Mouse (Mus musculus): Measurements from ENCODE around the gene 1110032F04Rik. TPM values are rescaled to one million over a fixed set of nuclear protein-coding genes. Genes with fewer than 3 reads are reported as not detected.

1110032F04Rik gene
- total and polyA plus RNA-seq, 2 experiments from 2014 or later: 2.1 to 3.7 TPM

GRCm38 (mm10) chr3:68825151-68825550 is 44.2 kb upstream of the 1110032F04Rik start:
- Histone ChIP-seq H3K27me3 (ENCODE audit: control insufficient read depth, insufficient read depth, low read length) (no peaks in the 10 kb centered on the region), H3K27ac (ENCODE audit: low read depth) (no peak overlapping the region), H3K4me3 (ENCODE audit: low read depth, low read length) (no peak overlapping the region), H3K4me2 (ENCODE audit: low read depth, low read length) (no peak overlapping the region), H3K9me3 (replicated peaks; ENCODE audit: control insufficient read depth, low read length) (no peaks in the 10 kb centered on the region), H3K9ac (replicated peaks; ENCODE audit: low read depth, low read length) (no peak overlapping the region), H3K4me1 (ENCODE audit: control insufficient read depth, insufficient read depth) (no peaks in the 10 kb centered on the region), H3K36me3 (replicated peaks; ENCODE audit: control insufficient read depth, insufficient read depth, low read length) (no peaks in the 10 kb centered on the region)
- WGBS: 75% methylated on average over 8 of the region's 8 CpGs
- TF ChIP-seq EP300 (IDR thresholded peaks at IDR 0.05; ENCODE audit: low read depth) (no peak), CTCF (IDR thresholded peaks at IDR 0.05; ENCODE audit: low read depth) (no peak)
- DNase-seq (ENCODE audit: low spot score) (no peak), ATAC-seq (ENCODE audit: insufficient read depth, low read depth) (no peak)

- TF ChIP-seq EP300 (IDR thresholded peaks at IDR 0.05; ENCODE audit: low read depth) (no peak), CTCF (IDR thresholded peaks at IDR 0.05; ENCODE audit: low read depth) (no peak)
- Histone ChIP-seq H3K9me3 (replicated peaks; ENCODE audit: control insufficient read depth, low read length) (no peaks in the 10 kb centered on the region), H3K27ac (ENCODE audit: low read depth) (no peak overlapping the region), H3K27me3 (ENCODE audit: control insufficient read depth, insufficient read depth, low read length) (no peaks in the 10 kb centered on the region), H3K4me2 (ENCODE audit: low read depth, low read length) (no peak overlapping the region), H3K4me3 (ENCODE audit: low read depth, low read length) (no peak overlapping the region), H3K9ac (replicated peaks; ENCODE audit: low read depth, low read length) (no peak overlapping the region), H3K4me1 (ENCODE audit: control insufficient read depth, insufficient read depth) (no peaks in the 10 kb centered on the region), H3K36me3 (replicated peaks; ENCODE audit: control insufficient read depth, insufficient read depth, low read length) (no peaks in the 10 kb centered on the region)
- no peak for ATAC-seq (ENCODE audit: insufficient read depth, low read depth)
- WGBS: 90% methylated on average over 5 of the region's 5 CpGs
- DNase-seq (ENCODE audit: low spot score): no peak
Measured at GRCm38 (mm10) chr3:68827671-68828070, 41.7 kb upstream of the 1110032F04Rik start.

DNA sequence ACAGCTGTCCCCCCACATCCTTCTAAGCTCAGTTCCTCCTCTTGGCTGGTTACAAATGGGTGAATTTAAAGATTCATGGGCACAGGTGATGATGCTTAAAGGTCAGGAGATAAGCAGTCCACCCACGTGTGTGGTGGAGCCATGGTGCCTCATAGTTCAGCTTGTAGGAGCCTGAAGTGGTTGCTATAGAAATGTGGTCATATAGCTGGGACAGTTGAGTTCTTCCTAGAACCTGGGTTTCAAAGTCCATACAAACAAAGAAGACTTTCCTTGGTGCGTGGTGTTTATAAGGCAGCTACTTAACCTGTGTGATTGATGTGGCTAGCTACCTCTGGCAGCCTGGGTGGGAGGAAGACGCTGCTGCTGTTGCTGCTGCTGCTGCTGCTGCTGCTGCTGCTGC is 39.4 kb upstream of the 1110032F04Rik start:
- Histone ChIP-seq H3K9me3 (replicated peaks; ENCODE audit: control insufficient read depth, low read length) (no peaks in the 10 kb centered on the region), H3K4me3 (ENCODE audit: low read depth, low read length) (no peak overlapping the region), H3K9ac (replicated peaks; ENCODE audit: low read depth, low read length) (no peak overlapping the region), H3K27ac (ENCODE audit: low read depth) (no peak overlapping the region), H3K36me3 (replicated peaks; ENCODE audit: control insufficient read depth, insufficient read depth, low read length) (no peaks in the 10 kb centered on the region), H3K27me3 (ENCODE audit: control insufficient read depth, insufficient read depth, low read length) (no peaks in the 10 kb centered on the region), H3K4me1 (ENCODE audit: control insufficient read depth, insufficient read depth) (no peaks in the 10 kb centered on the region), H3K4me2 (ENCODE audit: low read depth, low read length) (no peak overlapping the region)
- TF ChIP-seq CTCF (IDR thresholded peaks at IDR 0.05; ENCODE audit: low read depth) (no peak), EP300 (IDR thresholded peaks at IDR 0.05; ENCODE audit: low read depth) (no peak)
- no peak for ATAC-seq (ENCODE audit: insufficient read depth, low read depth)
- DNase-seq (ENCODE audit: low spot score): no peak
- 76% methylated on average over 3 of the region's 3 CpGs for WGBS

GRCm38 (mm10) chr3:68836857-68837499 is 32.4 kb upstream of the 1110032F04Rik start:
- Histone ChIP-seq H3K36me3 (replicated peaks; ENCODE audit: control insufficient read depth, insufficient read depth, low read length) (no peaks in the 10 kb centered on the region), H3K27ac (ENCODE audit: low read depth) (no peak overlapping the region), H3K27me3 (ENCODE audit: control insufficient read depth, insufficient read depth, low read length) (no peaks in the 10 kb centered on the region), H3K4me1 (ENCODE audit: control insufficient read depth, insufficient read depth) (no peaks in the 10 kb centered on the region), H3K9me3 (replicated peaks; ENCODE audit: control insufficient read depth, low read length) (no peaks in the 10 kb centered on the region), H3K4me3 (ENCODE audit: low read depth, low read length) (no peak overlapping the region), H3K9ac (replicated peaks; ENCODE audit: low read depth, low read length) (no peak overlapping the region), H3K4me2 (ENCODE audit: low read depth, low read length) (no peak overlapping the region)
- no peak for ATAC-seq (ENCODE audit: insufficient read depth, low read depth)
- WGBS: 87% methylated on average over 6 of the region's 6 CpGs
- no peak for TF ChIP-seq EP300 (IDR thresholded peaks at IDR 0.05; ENCODE audit: low read depth)
- no peak for DNase-seq (ENCODE audit: low spot score)

DNA sequence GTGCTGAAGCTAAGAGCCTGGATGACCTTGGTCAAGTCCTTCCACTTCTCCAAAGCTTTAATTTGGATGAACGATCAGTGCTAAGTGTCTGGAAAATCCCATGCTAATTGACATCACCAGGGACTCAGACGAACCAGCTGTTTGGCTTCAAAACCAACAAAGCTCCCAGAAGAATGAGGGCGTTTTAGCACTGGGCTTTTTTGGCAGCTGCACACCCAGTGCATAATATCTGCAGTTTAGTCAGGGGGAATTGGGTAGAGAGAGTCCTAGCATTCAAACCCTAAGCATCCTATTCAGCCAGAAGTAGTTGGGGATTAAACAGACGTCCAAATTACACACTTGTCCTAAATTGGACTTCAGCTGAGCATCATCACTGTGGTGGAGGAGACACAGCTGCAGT is 29.2 kb upstream of the 1110032F04Rik start:
- H3K27me3 ChIP-seq (ENCODE audit: control insufficient read depth, insufficient read depth, low read length): no peaks in the 10 kb centered on the region

DNA sequence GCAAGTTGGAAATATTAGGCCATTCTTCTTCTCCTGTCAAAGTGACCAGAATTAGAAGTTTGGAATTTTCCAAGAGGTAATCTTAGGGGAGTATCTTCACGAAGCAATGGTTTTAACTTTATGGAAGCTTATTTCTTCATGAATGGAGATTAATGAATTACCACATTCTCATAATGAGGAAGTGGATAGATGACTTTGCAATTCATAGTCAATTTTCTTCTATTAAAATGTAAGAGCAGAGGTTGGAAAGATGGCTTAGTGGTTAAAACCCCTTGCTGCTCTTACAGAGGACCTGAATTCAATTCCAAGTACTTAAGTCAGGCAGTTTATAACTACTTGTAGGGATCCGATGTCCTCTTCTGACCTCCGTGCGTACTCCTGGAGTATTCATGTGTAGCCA is 25.4 kb upstream of the 1110032F04Rik start:
- Histone ChIP-seq H3K9me3 (replicated peaks; ENCODE audit: control insufficient read depth, low read length) (no peaks in the 10 kb centered on the region), H3K27ac (ENCODE audit: low read depth) (no peak overlapping the region), H3K4me1 (ENCODE audit: control insufficient read depth, insufficient read depth) (no peaks in the 10 kb centered on the region), H3K4me2 (ENCODE audit: low read depth, low read length) (no peak overlapping the region), H3K36me3 (replicated peaks; ENCODE audit: control insufficient read depth, insufficient read depth, low read length) (no peaks in the 10 kb centered on the region), H3K9ac (replicated peaks; ENCODE audit: low read depth, low read length) (no peak overlapping the region), H3K4me3 (ENCODE audit: low read depth, low read length) (no peak overlapping the region), H3K27me3 (ENCODE audit: control insufficient read depth, insufficient read depth, low read length) (no peaks in the 10 kb centered on the region)
- 91% methylated on average over 4 of the region's 4 CpGs for WGBS
- no peak for DNase-seq (ENCODE audit: low spot score)
- no peak for ATAC-seq (ENCODE audit: insufficient read depth, low read depth)
- TF ChIP-seq CTCF (IDR thresholded peaks at IDR 0.05; ENCODE audit: low read depth): no peak
- no peak for TF ChIP-seq EP300 (IDR thresholded peaks at IDR 0.05; ENCODE audit: low read depth)

More for the DNA sequence above, 29.2 kb upstream of the 1110032F04Rik start:
- H3K4me3 ChIP-seq (ENCODE audit: low read depth, low read length): no peak overlapping the region
- H3K4me2 ChIP-seq (ENCODE audit: low read depth, low read length): no peak overlapping the region
- H3K9me3 ChIP-seq (replicated peaks; ENCODE audit: control insufficient read depth, low read length): no peaks in the 10 kb centered on the region
- no peak for DNase-seq (ENCODE audit: low spot score)
- H3K36me3 ChIP-seq (replicated peaks; ENCODE audit: control insufficient read depth, insufficient read depth, low read length): no peaks in the 10 kb centered on the region
- no peak overlapping the region for H3K27ac ChIP-seq (ENCODE audit: low read depth)
- H3K4me1 ChIP-seq (ENCODE audit: control insufficient read depth, insufficient read depth): no peaks in the 10 kb centered on the region
- TF ChIP-seq EP300 (IDR thresholded peaks at IDR 0.05; ENCODE audit: low read depth) (no peak), CTCF (IDR thresholded peaks at IDR 0.05; ENCODE audit: low read depth) (no peak)
- WGBS: 59% methylated on average over 4 of the region's 4 CpGs
- ATAC-seq (ENCODE audit: insufficient read depth, low read depth): no peak
- no peak overlapping the region for H3K9ac ChIP-seq (replicated peaks; ENCODE audit: low read depth, low read length)
